Mouse (Mus musculus): ENCODE results near the gene Ufsp1.
"Not testable (repeated sequence)": the region's sequence is repeated elsewhere in the genome, so short reads cannot be mapped to it uniquely, and the experiment has no call there.

DNA sequence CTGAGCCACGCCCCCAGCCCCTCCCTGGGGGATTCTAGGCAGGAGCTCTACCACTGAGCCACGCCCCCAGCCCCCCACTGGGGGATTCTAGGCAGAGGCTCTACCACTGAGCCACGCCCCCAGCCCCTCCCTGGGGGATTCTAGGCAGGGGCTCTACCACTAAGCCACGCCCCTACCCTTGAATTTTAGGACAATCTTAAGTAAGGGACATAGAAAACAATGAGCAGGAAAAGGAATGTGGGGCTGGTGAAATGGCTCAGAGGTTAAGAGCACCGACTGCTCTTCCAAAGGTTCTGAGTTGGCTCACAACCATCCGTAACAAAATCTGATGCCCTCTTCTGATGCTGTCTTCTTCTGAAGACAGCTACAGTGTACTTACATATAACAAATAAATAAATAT is 10.0 kb upstream of the Ufsp1 start:
- TF ChIP-seq CTCF (IDR thresholded peaks at IDR 0.05); POLR2A (IDR thresholded peaks at IDR 0.05; ENCODE audit: insufficient read depth, low read depth, low read length): not testable (repeated sequence)
